Mouse (Mus musculus) CH12.LX (cell line): ENCODE measurements around the gene Smim24.

Experiments used
- CHD2 ChIP-seq: IDR thresholded peaks from 2 replicates; pipeline ENCODE4 v1.6.1; 2011; ENCODE audit warnings: low read length, improper control_type of control experiment
- CTCF ChIP-seq, 2 experiments: IDR thresholded peaks in 1 of 2; conservative IDR thresholded peaks in 1 of 2; 2 replicates each; pipeline ENCODE4 v1.5.1; 2011 to 2012; ENCODE audit warnings: low read depth in 2 of 2, low read length in 2 of 2, improper control_type of control experiment in 1 of 2, inconsistent platforms in 1 of 2, mild to moderate bottlenecking in 1 of 2, moderate library complexity in 1 of 2
- E2F4 ChIP-seq: IDR thresholded peaks from 2 replicates; pipeline ENCODE4 v1.6.1; 2011; ENCODE audit warnings: low read depth, low read length, improper control_type of control experiment; ENCODE audit not compliant: insufficient replicate concordance
- EP300 ChIP-seq: IDR thresholded peaks from 2 replicates; pipeline ENCODE4 v1.6.1; 2011; ENCODE audit warnings: low read length, improper control_type of control experiment
- IRF4 ChIP-seq: IDR thresholded peaks from 2 replicates; pipeline ENCODE4 v1.6.1; 2014; ENCODE audit warnings: low read depth, mild to moderate bottlenecking, inconsistent platforms, low read length, improper control_type of control experiment
- MEF2A ChIP-seq: IDR thresholded peaks from 2 replicates; pipeline ENCODE4 v1.6.1; 2014; ENCODE audit warnings: low read depth, mild to moderate bottlenecking, inconsistent platforms, low read length, improper control_type of control experiment, borderline replicate concordance
- NRF1 ChIP-seq: IDR thresholded peaks from 2 replicates; pipeline ENCODE4 v1.6.1; 2014; ENCODE audit warnings: low read depth, mild to moderate bottlenecking, inconsistent platforms, low read length, improper control_type of control experiment, moderate library complexity
- PAX5 ChIP-seq: IDR thresholded peaks from 2 replicates; pipeline ENCODE4 v1.6.1; 2012; ENCODE audit warnings: low read length, inconsistent platforms, mixed read lengths
- POLR2A ChIP-seq: IDR thresholded peaks from 2 replicates; pipeline ENCODE4 v1.6.1; 2011; ENCODE audit warnings: low read depth, mild to moderate bottlenecking, improper control_type of control experiment, low read length
- TCF12 ChIP-seq: IDR thresholded peaks from 2 replicates; pipeline ENCODE4 v1.6.1; 2014; ENCODE audit warnings: low read depth, mild to moderate bottlenecking, inconsistent platforms, low read length, improper control_type of control experiment
- UBTF ChIP-seq: IDR thresholded peaks from 2 replicates; pipeline ENCODE4 v1.6.1; 2012; ENCODE audit warnings: low read depth, mild to moderate bottlenecking, inconsistent platforms, low read length, improper control_type of control experiment, moderate library complexity

DNA sequence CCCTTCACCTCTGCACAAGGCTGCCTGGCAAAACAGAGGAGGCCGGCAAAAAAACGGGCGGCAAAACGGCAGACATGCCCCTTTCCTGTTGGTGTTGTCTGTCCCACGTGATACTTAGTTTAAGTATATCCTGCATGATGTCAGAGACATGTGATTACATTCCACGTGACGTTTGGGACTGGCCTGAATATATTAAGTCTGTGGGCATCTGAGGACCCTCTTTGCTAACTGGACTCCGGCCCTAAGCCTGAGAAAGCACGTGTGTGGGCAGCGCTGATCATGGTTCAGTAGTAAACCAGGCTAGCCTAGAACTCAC, 8.3 kb downstream of the Smim24 start:
- TF ChIP-seq CTCF (conservative IDR thresholded peaks at IDR 0.05 in 1 of 2, IDR thresholded peaks at IDR 0.05 in 1 of 2; ENCODE audit: low read depth in 2 of 2, low read length in 2 of 2) (no peak), CHD2 (no peak), IRF4 (no peak), E2F4 (no peak), POLR2A (no peak), PAX5 (no peak), EP300 (no peak), MEF2A (no peak), TCF12 (no peak), NRF1 (no peak), UBTF (no peak)
